Mouse (Mus musculus): ENCODE results near the gene Msantd3. TPM values are rescaled to one million over a fixed set of nuclear protein-coding genes. Genes with fewer than 3 reads are reported as not detected.

Msantd3 gene
- polyA plus RNA-seq, 1 experiment from 2014 or later = 38.6 TPM

GRCm38 (mm10) chr4:48540576-48541111 is 909 bp downstream of the Msantd3 start:
- WGBS = 0% methylated on average over 10 of the region's 50 CpGs
- H3K9ac ChIP-seq (ENCODE audit: low read depth, low read length) = peak overlapping the region; percentile 96
- peak overlapping the region; percentile 83 for H3K27ac ChIP-seq (ENCODE audit: low read depth, low read length)
- no peaks in the 10 kb centered on the region for H3K27me3 ChIP-seq (ENCODE audit: control insufficient read depth, insufficient read depth, low read length)
- no peaks in the 10 kb centered on the region for H3K36me3 ChIP-seq (ENCODE audit: control insufficient read depth, insufficient read depth, low read length)
- peak overlapping the region; percentile 83 for H3K4me3 ChIP-seq (ENCODE audit: low read length)
- H3K9me3 ChIP-seq (ENCODE audit: control insufficient read depth, low read length) = no peaks in the 10 kb centered on the region
- peak overlapping the region; percentile 78 for H3K4me2 ChIP-seq (replicated peaks; ENCODE audit: low read depth, low read length)
- ATAC-seq (ENCODE audit: low FRiP score, low TSS enrichment) = peak; percentile 55
- H3K4me1 ChIP-seq (ENCODE audit: control insufficient read depth, insufficient read depth, low read length) = peaks cover 20% of the 10 kb centered on the region

- H3K9me3 ChIP-seq (ENCODE audit: control insufficient read depth, low read length) = no peaks in the 10 kb centered on the region
- H3K27me3 ChIP-seq (ENCODE audit: control insufficient read depth, insufficient read depth, low read length) = no peaks in the 10 kb centered on the region
- peak overlapping the region; percentile 78 for H3K4me2 ChIP-seq (replicated peaks; ENCODE audit: low read depth, low read length)
- ATAC-seq (ENCODE audit: low FRiP score, low TSS enrichment) = no peak
- H3K36me3 ChIP-seq (ENCODE audit: control insufficient read depth, insufficient read depth, low read length) = no peaks in the 10 kb centered on the region; the same call in 1 of the 2 replicates
- H3K9ac ChIP-seq (ENCODE audit: low read depth, low read length) = peak overlapping the region; percentile 96
- no peak overlapping the region for H3K27ac ChIP-seq (ENCODE audit: low read depth, low read length)
- H3K4me3 ChIP-seq (ENCODE audit: low read length) = peak overlapping the region; percentile 83
- 2% methylated on average over 15 of the region's 15 CpGs for WGBS
- H3K4me1 ChIP-seq (ENCODE audit: control insufficient read depth, insufficient read depth, low read length) = peaks cover 26% of the 10 kb centered on the region
Observed at GRCm38 (mm10) chr4:48541526-48542250, 2.0 kb downstream of the Msantd3 start.

DNA sequence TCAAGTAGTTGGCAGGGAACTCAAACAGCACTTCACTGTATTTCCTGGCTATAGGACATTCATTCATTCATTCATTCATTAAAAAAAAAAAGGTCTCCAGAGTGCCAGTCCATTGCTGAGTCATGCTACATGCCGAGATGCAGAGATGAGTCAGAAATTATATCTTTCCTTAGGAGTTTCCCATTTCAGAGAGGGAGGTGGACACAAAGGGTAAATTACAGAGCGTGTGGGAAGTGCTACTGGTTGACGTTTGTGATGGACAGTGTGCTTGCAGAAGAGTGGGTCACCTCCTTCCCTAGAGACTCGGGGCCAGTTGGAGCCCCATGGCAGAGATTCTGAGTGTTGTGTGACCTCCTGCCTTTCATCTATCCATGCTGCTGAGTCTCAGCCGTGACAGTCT is 2.6 kb downstream of the Msantd3 start:
- no peak for ATAC-seq (ENCODE audit: low FRiP score, low TSS enrichment)
- Histone ChIP-seq H3K4me3 (ENCODE audit: low read length) (peak overlapping the region; percentile 83; the same call in 1 of the 2 replicates), H3K36me3 (ENCODE audit: control insufficient read depth, insufficient read depth, low read length) (no peaks in the 10 kb centered on the region; the same call in 1 of the 2 replicates), H3K4me1 (ENCODE audit: control insufficient read depth, insufficient read depth, low read length) (peaks cover 28% of the 10 kb centered on the region), H3K27me3 (ENCODE audit: control insufficient read depth, insufficient read depth, low read length) (no peaks in the 10 kb centered on the region), H3K9ac (ENCODE audit: low read depth, low read length) (peak overlapping the region; percentile 96; the same call in 1 of the 2 replicates), H3K27ac (ENCODE audit: low read depth, low read length) (no peak overlapping the region), H3K9me3 (ENCODE audit: control insufficient read depth, low read length) (no peaks in the 10 kb centered on the region), H3K4me2 (replicated peaks; ENCODE audit: low read depth, low read length) (peak overlapping the region; percentile 78)
- 15% methylated on average over 5 of the region's 5 CpGs for WGBS

- Histone ChIP-seq H3K9me3 (ENCODE audit: control insufficient read depth, low read length) (no peaks in the 10 kb centered on the region), H3K27ac (ENCODE audit: low read depth, low read length) (no peak overlapping the region), H3K27me3 (ENCODE audit: control insufficient read depth, insufficient read depth, low read length) (no peaks in the 10 kb centered on the region), H3K36me3 (ENCODE audit: control insufficient read depth, insufficient read depth, low read length) (no peaks in the 10 kb centered on the region; the same call in 1 of the 2 replicates), H3K9ac (ENCODE audit: low read depth, low read length) (no peak overlapping the region), H3K4me2 (replicated peaks; ENCODE audit: low read depth, low read length) (no peak overlapping the region), H3K4me1 (ENCODE audit: control insufficient read depth, insufficient read depth, low read length) (peaks cover 28% of the 10 kb centered on the region), H3K4me3 (ENCODE audit: low read length) (no peak overlapping the region)
- 63% methylated on average over 6 of the region's 6 CpGs for WGBS
- ATAC-seq (ENCODE audit: low FRiP score, low TSS enrichment) = no peak
Observed at GRCm38 (mm10) chr4:48543071-48543865, 3.5 kb downstream of the Msantd3 start.

GRCm38 (mm10) chr4:48544141-48544540 is 4.4 kb downstream of the Msantd3 start:
- H3K4me1 ChIP-seq (ENCODE audit: control insufficient read depth, insufficient read depth, low read length) = peaks cover 28% of the 10 kb centered on the region
- 71% methylated on average over 8 of the region's 8 CpGs for WGBS
- no peaks in the 10 kb centered on the region; the same call in 1 of the 2 replicates for H3K36me3 ChIP-seq (ENCODE audit: control insufficient read depth, insufficient read depth, low read length)
- H3K4me3 ChIP-seq (ENCODE audit: low read length) = no peak overlapping the region
- ATAC-seq (ENCODE audit: low FRiP score, low TSS enrichment) = no peak
- no peak overlapping the region for H3K9ac ChIP-seq (ENCODE audit: low read depth, low read length)
- no peak overlapping the region for H3K4me2 ChIP-seq (replicated peaks; ENCODE audit: low read depth, low read length)
- H3K27ac ChIP-seq (ENCODE audit: low read depth, low read length) = no peak overlapping the region
- no peaks in the 10 kb centered on the region for H3K9me3 ChIP-seq (ENCODE audit: control insufficient read depth, low read length)
- no peaks in the 10 kb centered on the region for H3K27me3 ChIP-seq (ENCODE audit: control insufficient read depth, insufficient read depth, low read length)

DNA sequence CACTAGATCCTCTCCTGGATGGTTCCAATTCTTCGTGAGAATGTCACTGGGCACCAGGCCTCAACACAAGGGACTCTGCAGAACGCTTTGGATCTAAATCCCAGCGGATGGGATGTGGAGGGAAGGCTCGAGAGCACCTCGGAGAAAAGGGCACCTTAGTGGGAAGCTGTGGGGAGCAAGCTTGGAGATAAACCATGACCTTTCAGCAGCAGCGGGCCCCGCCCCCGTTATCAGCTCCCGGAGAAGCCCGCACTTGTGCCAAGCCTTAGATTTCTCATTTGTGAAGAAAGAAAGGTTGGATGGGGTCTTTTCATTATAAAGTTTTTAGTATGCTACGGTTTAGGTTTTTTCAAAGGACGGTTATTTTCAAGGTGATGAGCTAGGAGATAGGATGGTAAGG is 6.2 kb downstream of the Msantd3 start:
- no peak overlapping the region for H3K27ac ChIP-seq (ENCODE audit: low read depth, low read length)
- no peak for ATAC-seq (ENCODE audit: low FRiP score, low TSS enrichment)
- H3K27me3 ChIP-seq (ENCODE audit: control insufficient read depth, insufficient read depth, low read length) = no peaks in the 10 kb centered on the region
- no peaks in the 10 kb centered on the region for H3K9me3 ChIP-seq (ENCODE audit: control insufficient read depth, low read length)
- H3K4me1 ChIP-seq (ENCODE audit: control insufficient read depth, insufficient read depth, low read length) = peaks cover 31% of the 10 kb centered on the region
- no peak overlapping the region for H3K9ac ChIP-seq (ENCODE audit: low read depth, low read length)
- no peaks in the 10 kb centered on the region; the same call in 1 of the 2 replicates for H3K36me3 ChIP-seq (ENCODE audit: control insufficient read depth, insufficient read depth, low read length)
- 66% methylated on average over 12 of the region's 12 CpGs for WGBS
- H3K4me2 ChIP-seq (replicated peaks; ENCODE audit: low read depth, low read length) = no peak overlapping the region
- no peak overlapping the region for H3K4me3 ChIP-seq (ENCODE audit: low read length)

DNA sequence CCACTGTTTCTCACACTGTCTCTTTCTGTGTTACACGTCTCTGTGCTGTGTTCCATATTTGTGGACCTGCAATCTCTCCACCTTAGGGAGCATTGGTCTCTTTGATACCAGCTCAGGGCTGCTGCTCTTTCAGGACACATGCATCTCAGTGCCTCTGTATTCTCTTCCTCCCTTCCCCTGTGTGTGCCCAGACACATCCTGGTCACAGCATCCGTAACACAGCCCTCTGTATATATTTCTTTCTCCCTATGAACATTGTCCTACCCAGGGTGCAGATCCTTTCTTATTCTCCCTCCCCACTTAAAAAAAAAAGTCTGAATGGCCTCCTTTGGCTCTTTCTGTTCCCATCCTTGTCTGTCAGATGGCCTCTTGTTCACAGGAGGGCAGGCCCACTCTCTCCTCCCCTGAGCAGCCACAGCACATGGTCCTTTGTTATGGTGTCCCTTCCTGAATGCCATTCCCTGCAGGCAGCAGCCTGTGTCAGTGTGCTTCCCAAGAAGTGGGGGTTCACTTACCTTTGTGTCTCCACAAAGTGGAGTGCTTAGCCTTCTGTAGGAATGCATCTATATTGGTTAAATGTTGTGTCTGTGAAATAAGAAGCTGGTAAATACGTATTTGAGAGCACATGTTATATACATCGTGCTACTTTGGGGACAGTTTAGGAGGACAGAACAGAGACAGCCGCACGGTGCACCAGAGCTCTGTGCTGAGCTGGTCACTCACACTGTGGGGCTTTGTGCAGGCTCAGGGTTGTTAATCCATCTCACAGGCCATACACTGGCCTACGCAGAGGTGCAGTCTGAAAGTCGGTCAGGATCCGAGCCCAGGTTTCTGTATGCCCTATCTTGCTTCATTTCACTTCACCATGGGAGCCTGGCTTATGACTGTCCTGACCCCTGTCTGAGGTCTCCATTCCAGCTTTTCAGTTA is 7.1 kb downstream of the Msantd3 start:
- ATAC-seq (ENCODE audit: low FRiP score, low TSS enrichment) = no peak
- Histone ChIP-seq H3K27me3 (ENCODE audit: control insufficient read depth, insufficient read depth, low read length) (no peaks in the 10 kb centered on the region), H3K4me2 (replicated peaks; ENCODE audit: low read depth, low read length) (no peak overlapping the region), H3K9ac (ENCODE audit: low read depth, low read length) (no peak overlapping the region), H3K9me3 (ENCODE audit: control insufficient read depth, low read length) (no peaks in the 10 kb centered on the region), H3K4me1 (ENCODE audit: control insufficient read depth, insufficient read depth, low read length) (peaks cover 26% of the 10 kb centered on the region), H3K4me3 (ENCODE audit: low read length) (no peak overlapping the region), H3K36me3 (ENCODE audit: control insufficient read depth, insufficient read depth, low read length) (no peaks in the 10 kb centered on the region; the same call in 1 of the 2 replicates), H3K27ac (ENCODE audit: low read depth, low read length) (no peak overlapping the region)
- 63% methylated on average over 9 of the region's 9 CpGs for WGBS

- WGBS = 61% methylated on average over 6 of the region's 6 CpGs
- ATAC-seq (ENCODE audit: low FRiP score, low TSS enrichment) = 0 out of 2 replicates have a peak, but pooled peaks have one; percentile 48
- no peak overlapping the region for H3K4me2 ChIP-seq (replicated peaks; ENCODE audit: low read depth, low read length)
- H3K4me3 ChIP-seq (ENCODE audit: low read length) = no peak overlapping the region
- no peak overlapping the region for H3K27ac ChIP-seq (ENCODE audit: low read depth, low read length)
- peaks cover 14% of the 10 kb centered on the region for H3K36me3 ChIP-seq (ENCODE audit: control insufficient read depth, insufficient read depth, low read length)
- H3K4me1 ChIP-seq (ENCODE audit: control insufficient read depth, insufficient read depth, low read length) = peaks cover 16% of the 10 kb centered on the region; the same call in 1 of the 2 replicates
- no peaks in the 10 kb centered on the region for H3K27me3 ChIP-seq (ENCODE audit: control insufficient read depth, insufficient read depth, low read length)
- no peaks in the 10 kb centered on the region for H3K9me3 ChIP-seq (ENCODE audit: control insufficient read depth, low read length)
- H3K9ac ChIP-seq (ENCODE audit: low read depth, low read length) = no peak overlapping the region
Observed at GRCm38 (mm10) chr4:48548393-48549045, 8.8 kb downstream of the Msantd3 start.
